Mouse (Mus musculus): Measurements from ENCODE around the gene Lmo4. TPM values are rescaled to one million over a fixed set of nuclear protein-coding genes. Genes with fewer than 3 reads are reported as not detected.

The Lmo4 gene
- total and polyA plus RNA-seq, 3 experiments: 46.3 to 64.0 (median 57.6) TPM

DNA sequence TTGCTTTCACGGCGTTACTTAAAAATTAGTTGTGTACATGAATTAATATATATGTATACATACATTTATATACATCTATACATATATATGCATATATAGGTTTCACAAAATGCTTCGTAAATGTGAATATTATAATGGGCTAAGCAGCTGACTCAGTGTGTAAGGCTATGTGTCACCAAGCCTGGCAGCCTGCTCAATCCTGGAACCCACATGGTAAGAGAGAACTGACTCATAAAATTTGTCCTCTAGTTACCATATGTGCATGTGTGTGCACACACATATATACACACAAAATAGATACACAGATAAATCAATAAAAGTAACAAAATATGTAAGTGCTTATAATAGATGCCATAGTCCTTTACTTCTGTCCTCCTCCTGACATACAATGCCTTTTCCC, 56.8 kb downstream of the Lmo4 start:
- Histone ChIP-seq H3K4me2 (ENCODE audit: insufficient read depth, low read depth, poor library complexity, severe bottlenecking) (no peak overlapping the region), H3K9ac (ENCODE audit: insufficient read depth, low read depth) (no peak overlapping the region), H3K27ac (ENCODE audit: insufficient read depth, low read depth) (no peak overlapping the region), H3K4me3 (replicated peaks in 1 of 3; ENCODE audit: low read depth in 2 of 3, low read length in 2 of 3, poor library complexity in 1 of 3) (no peak overlapping the region), H3K79me2 (replicated peaks; ENCODE audit: control insufficient read depth, extremely low read depth, insufficient read depth, poor library complexity, severe bottlenecking) (no peaks in the 10 kb centered on the region), H3K36me3 (replicated peaks in 1 of 2; ENCODE audit: control insufficient read depth in 1 of 2, insufficient read depth in 1 of 2, low read length in 1 of 2) (no peaks in the 10 kb centered on the region), H3K27me3 (replicated peaks) (no peaks in the 10 kb centered on the region), H3K4me1 (ENCODE audit: control insufficient read depth in 1 of 2, insufficient read depth in 2 of 2) (peaks cover 11 to 24% of the 10 kb centered on the region in 2 experiments), H3K9me3 (replicated peaks; ENCODE audit: low read length) (no peaks in the 10 kb centered on the region)
- dilution Hi-C loops (cut with MboI; ENCODE audit: extremely low pct_ligation_motif_present, extremely low pct_unique_long_range_greater_than_20kb, low sequenced_read_pairs): no loop called here
- TF ChIP-seq POLR2A (IDR thresholded peaks at IDR 0.05; ENCODE audit: low read depth, low read length) (no peak), RCOR1 (conservative IDR thresholded peaks at IDR 0.05; ENCODE audit: low read depth, low read length) (no peak), MEF2A (IDR thresholded peaks at IDR 0.05; ENCODE audit: borderline replicate concordance, low read depth, low read length) (no peak), TCF12 (IDR thresholded peaks at IDR 0.05; ENCODE audit: low read depth, low read length) (no peak), RAD21 (IDR thresholded peaks at IDR 0.05; ENCODE audit: low read depth, low read length) (no peak), KAT2A (IDR thresholded peaks at IDR 0.05; ENCODE audit: insufficient replicate concordance, low read length) (no peak), USF2 (conservative IDR thresholded peaks at IDR 0.05; ENCODE audit: low read depth, low read length) (no peak), ELF1 (IDR thresholded peaks at IDR 0.05; ENCODE audit: low read depth, low read length) (no peak), BHLHE40 (IDR thresholded peaks at IDR 0.05; ENCODE audit: low read depth, low read length) (no peak), PAX5 (IDR thresholded peaks at IDR 0.05; ENCODE audit: low read length) (no peak), E2F4 (IDR thresholded peaks at IDR 0.05; ENCODE audit: insufficient replicate concordance, low read depth, low read length) (no peak), ZNF384 (IDR thresholded peaks at IDR 0.05; ENCODE audit: low read depth, low read length) (no peak), JUND (conservative IDR thresholded peaks at IDR 0.05; ENCODE audit: low read depth, low read length) (no peak), CHD2 (IDR thresholded peaks at IDR 0.05; ENCODE audit: low read length) (no peak)
- in situ Hi-C loops (cut with MboI; ENCODE audit: low pct_ligation_motif_present, low pct_unique_long_range_greater_than_20kb, low sequenced_read_pairs): no loop called here
- no peak for DNase-seq (ENCODE audit: extremely low read depth)

DNA sequence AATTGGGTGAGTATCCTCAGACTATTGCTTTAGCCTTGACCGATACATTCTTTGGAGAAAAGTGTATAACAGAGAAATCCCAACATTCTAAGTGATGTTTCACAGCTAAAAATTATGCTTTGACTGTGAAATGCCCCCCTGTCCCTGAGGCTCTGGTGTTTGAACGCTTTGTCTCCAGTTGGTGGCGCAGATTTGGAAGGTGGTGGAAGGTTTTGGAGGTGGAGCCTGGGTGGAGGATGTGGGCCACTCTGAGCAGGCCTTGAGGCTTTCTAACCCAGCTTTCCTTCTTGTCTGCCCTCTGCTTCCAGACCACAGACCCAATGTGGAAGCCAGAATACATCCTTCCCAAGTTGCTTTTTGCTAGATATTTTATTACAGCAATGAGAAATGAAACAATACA, 57.8 kb downstream of the Lmo4 start:
- no peak overlapping the region for H3K4me3 ChIP-seq (replicated peaks in 1 of 3; ENCODE audit: low read depth in 2 of 3, low read length in 2 of 3, poor library complexity in 1 of 3)
- in situ Hi-C loops (cut with MboI; ENCODE audit: low pct_ligation_motif_present, low pct_unique_long_range_greater_than_20kb, low sequenced_read_pairs) (no loop called here), dilution Hi-C loops (cut with MboI; ENCODE audit: extremely low pct_ligation_motif_present, extremely low pct_unique_long_range_greater_than_20kb, low sequenced_read_pairs) (no loop called here)
- H3K4me2 ChIP-seq (ENCODE audit: insufficient read depth, low read depth, poor library complexity, severe bottlenecking): no peak overlapping the region
- no peak overlapping the region for H3K27ac ChIP-seq (ENCODE audit: insufficient read depth, low read depth)
- H3K27me3 ChIP-seq (replicated peaks): no peaks in the 10 kb centered on the region
- TF ChIP-seq USF1 (IDR thresholded peaks at IDR 0.05; ENCODE audit: low read depth, low read length) (no peak), JUN (IDR thresholded peaks at IDR 0.05; ENCODE audit: insufficient read depth, low read depth, low read length) (no peak), CHD1 (IDR thresholded peaks at IDR 0.05; ENCODE audit: low read depth, low read length) (no peak), MEF2A (IDR thresholded peaks at IDR 0.05; ENCODE audit: borderline replicate concordance, low read depth, low read length) (no peak), CTCF (conservative IDR thresholded peaks at IDR 0.05 in 1 of 2, IDR thresholded peaks at IDR 0.05 in 1 of 2; ENCODE audit: low read depth in 2 of 2, low read length in 2 of 2) (peak in 1 of 2 experiments; percentile 57; a peak in 2 of 4 replicates), TBP (conservative IDR thresholded peaks at IDR 0.05; ENCODE audit: low read depth, low read length) (no peak), MAZ (IDR thresholded peaks at IDR 0.05; ENCODE audit: low read depth, low read length) (no peak), GABPA (IDR thresholded peaks at IDR 0.05; ENCODE audit: insufficient replicate concordance, low read depth, low read length) (no peak), CHD2 (IDR thresholded peaks at IDR 0.05; ENCODE audit: low read length) (no peak), RAD21 (IDR thresholded peaks at IDR 0.05; ENCODE audit: low read depth, low read length) (peak; percentile 16), SMC3 (IDR thresholded peaks at IDR 0.05; ENCODE audit: low read depth, low read length) (peak; percentile 44)
- H3K9ac ChIP-seq (ENCODE audit: insufficient read depth, low read depth): no peak overlapping the region
- peaks cover 10 to 18% of the 10 kb centered on the region in 2 experiments for H3K4me1 ChIP-seq (ENCODE audit: control insufficient read depth in 1 of 2, insufficient read depth in 2 of 2)
- peak; percentile 50 for DNase-seq (ENCODE audit: extremely low read depth)
- no peaks in the 10 kb centered on the region for H3K9me3 ChIP-seq (replicated peaks; ENCODE audit: low read length)
- no peaks in the 10 kb centered on the region for H3K79me2 ChIP-seq (replicated peaks; ENCODE audit: control insufficient read depth, extremely low read depth, insufficient read depth, poor library complexity, severe bottlenecking)
- H3K36me3 ChIP-seq (replicated peaks in 1 of 2; ENCODE audit: control insufficient read depth in 1 of 2, insufficient read depth in 1 of 2, low read length in 1 of 2): no peaks in the 10 kb centered on the region

All from CH12.LX (cell line).